Mouse (Mus musculus): ENCODE measurements around the gene Tmem247. TPM values are rescaled to one million over a fixed set of nuclear protein-coding genes. Genes with fewer than 3 reads are reported as not detected.

Tmem247 gene
- polyA plus RNA-seq, 2 experiments: not detected

DNA sequence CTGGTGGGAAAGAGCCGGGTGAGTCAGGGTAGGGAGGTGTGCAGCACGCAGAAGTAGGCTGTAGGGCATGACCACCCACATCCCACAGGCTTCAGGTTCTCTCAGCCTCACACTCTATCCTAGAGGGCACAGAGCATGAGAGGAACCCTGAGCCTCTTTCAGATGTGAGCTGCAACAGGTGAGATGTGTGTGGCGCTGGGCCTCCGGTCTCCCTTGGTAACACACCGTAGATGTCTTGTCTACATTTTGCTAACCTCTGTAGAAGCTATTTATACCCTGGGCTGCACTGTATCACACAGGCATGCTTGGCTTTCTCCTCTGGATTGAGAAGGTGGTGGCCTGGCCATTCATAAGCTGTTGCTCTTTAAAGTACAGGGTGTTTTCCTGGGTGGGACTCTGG, 51.4 kb downstream of the Tmem247 start:
- H3K27me3 ChIP-seq (ENCODE audit: control insufficient read depth, insufficient read depth, low read length): peaks cover 12% of the 10 kb centered on the region
- no peak overlapping the region for H3K9ac ChIP-seq (replicated peaks)
- TF ChIP-seq EP300 (IDR thresholded peaks at IDR 0.05; ENCODE audit: low read depth) (no peak), CTCF (IDR thresholded peaks at IDR 0.05; ENCODE audit: low read depth) (no peak)
- DNase-seq (ENCODE audit: low read depth in 3 of 3, low spot score in 3 of 3) (no peak), ATAC-seq (ENCODE audit: insufficient read depth) (no peak)
- no peak overlapping the region for H3K4me2 ChIP-seq (ENCODE audit: low read depth)
- no peak overlapping the region for H3K27ac ChIP-seq
- whole genome bisulfite sequencing (ENCODE audit: insufficient replicate concordance): 57% methylated on average over 5 of the region's 5 CpGs
- no peaks in the 10 kb centered on the region for H3K36me3 ChIP-seq (replicated peaks; ENCODE audit: control insufficient read depth, insufficient read depth, low read depth)
- H3K4me1 ChIP-seq (replicated peaks; ENCODE audit: control insufficient read depth in 2 of 2, insufficient read depth in 2 of 2, low read length in 1 of 2): peaks cover 0 to 13% of the 10 kb centered on the region in 2 experiments; a peak in 2 of 4 replicates
- H3K9me3 ChIP-seq (ENCODE audit: control insufficient read depth, low read length): no peaks in the 10 kb centered on the region
- H3K4me3 ChIP-seq (ENCODE audit: insufficient read depth in 1 of 2, low read depth in 2 of 2, low read length in 2 of 2): no peak overlapping the region

- H3K27ac ChIP-seq: no peak overlapping the region
- H3K4me2 ChIP-seq (ENCODE audit: low read depth): no peak overlapping the region
- WGBS (ENCODE audit: insufficient replicate concordance): 38% methylated on average over 5 of the region's 5 CpGs
- no peak overlapping the region for H3K9ac ChIP-seq (replicated peaks)
- peaks cover 5% of the 10 kb centered on the region; the same call in 1 of the 2 replicates for H3K27me3 ChIP-seq (ENCODE audit: control insufficient read depth, insufficient read depth, low read length)
- peaks cover 0 to 10% of the 10 kb centered on the region in 2 experiments; a peak in 2 of 4 replicates for H3K4me1 ChIP-seq (replicated peaks; ENCODE audit: control insufficient read depth in 2 of 2, insufficient read depth in 2 of 2, low read length in 1 of 2)
- TF ChIP-seq EP300 (IDR thresholded peaks at IDR 0.05; ENCODE audit: low read depth) (no peak), CTCF (IDR thresholded peaks at IDR 0.05; ENCODE audit: low read depth) (no peak)
- no peaks in the 10 kb centered on the region for H3K9me3 ChIP-seq (ENCODE audit: control insufficient read depth, low read length)
- DNase-seq (ENCODE audit: low read depth in 3 of 3, low spot score in 3 of 3) (no peak), ATAC-seq (ENCODE audit: insufficient read depth) (no peak)
- H3K4me3 ChIP-seq (ENCODE audit: insufficient read depth in 1 of 2, low read depth in 2 of 2, low read length in 2 of 2): no peak overlapping the region
- H3K36me3 ChIP-seq (replicated peaks; ENCODE audit: control insufficient read depth, insufficient read depth, low read depth): no peaks in the 10 kb centered on the region
These were observed 52.4 kb downstream of the Tmem247 start for GRCm38 (mm10) chr17:86969582-86969981.

- Histone ChIP-seq H3K27ac (no peak overlapping the region), H3K36me3 (replicated peaks; ENCODE audit: control insufficient read depth, insufficient read depth, low read depth) (no peaks in the 10 kb centered on the region)
- 69% methylated on average over 15 of the region's 15 CpGs for WGBS (ENCODE audit: insufficient replicate concordance)
These were observed 53.0 kb downstream of the Tmem247 start for GRCm38 (mm10) chr17:86970026-86970750.

DNA sequence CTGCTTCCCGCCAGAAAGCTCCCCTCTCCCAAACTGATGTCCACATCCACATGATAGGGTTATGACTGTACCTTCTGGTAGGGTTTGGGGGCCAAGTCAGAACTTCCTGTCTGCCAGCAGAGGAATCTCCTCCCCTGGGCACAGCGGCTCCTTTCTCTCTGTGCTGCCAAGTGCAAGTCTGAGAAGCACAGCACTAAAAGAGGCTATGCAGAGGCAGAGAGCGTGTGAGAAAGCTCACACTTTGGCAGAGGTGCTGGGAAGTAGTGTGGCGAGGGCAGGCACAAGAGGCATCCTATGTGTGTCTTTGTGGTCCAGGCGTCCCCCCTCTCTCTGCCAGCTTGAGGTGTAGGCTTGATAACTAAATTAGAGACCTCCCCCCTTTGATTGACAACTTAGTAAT, 53.9 kb downstream of the Tmem247 start:
- no peak overlapping the region for H3K27ac ChIP-seq
- ATAC-seq (ENCODE audit: insufficient read depth) (no peak), DNase-seq (ENCODE audit: low read depth in 3 of 3, low spot score in 3 of 3) (no peak)
- H3K27me3 ChIP-seq (ENCODE audit: control insufficient read depth, insufficient read depth, low read length): no peaks in the 10 kb centered on the region
- H3K36me3 ChIP-seq (replicated peaks; ENCODE audit: control insufficient read depth, insufficient read depth, low read depth): no peaks in the 10 kb centered on the region
- WGBS (ENCODE audit: insufficient replicate concordance): 55% methylated on average over 5 of the region's 5 CpGs
- H3K4me2 ChIP-seq (ENCODE audit: low read depth): no peak overlapping the region
- TF ChIP-seq EP300 (IDR thresholded peaks at IDR 0.05; ENCODE audit: low read depth) (no peak), CTCF (IDR thresholded peaks at IDR 0.05; ENCODE audit: low read depth) (no peak)
- H3K4me3 ChIP-seq (ENCODE audit: insufficient read depth in 1 of 2, low read depth in 2 of 2, low read length in 2 of 2): no peak overlapping the region
- no peaks in the 10 kb centered on the region for H3K9me3 ChIP-seq (ENCODE audit: control insufficient read depth, low read length)
- H3K4me1 ChIP-seq (replicated peaks; ENCODE audit: control insufficient read depth in 2 of 2, insufficient read depth in 2 of 2, low read length in 1 of 2): peaks cover 0 to 6% of the 10 kb centered on the region in 2 experiments; a peak in 1 of 4 replicates
- no peak overlapping the region for H3K9ac ChIP-seq (replicated peaks)

More at GRCm38 (mm10) chr17:86970026-86970750, 53.0 kb downstream of the Tmem247 start:
- Histone ChIP-seq H3K4me2 (ENCODE audit: low read depth) (no peak overlapping the region), H3K4me3 (ENCODE audit: insufficient read depth in 1 of 2, low read depth in 2 of 2, low read length in 2 of 2) (no peak overlapping the region), H3K9me3 (ENCODE audit: control insufficient read depth, low read length) (no peaks in the 10 kb centered on the region), H3K4me1 (replicated peaks; ENCODE audit: control insufficient read depth in 2 of 2, insufficient read depth in 2 of 2, low read length in 1 of 2) (peaks cover 0 to 6% of the 10 kb centered on the region in 2 experiments; a peak in 1 of 4 replicates), H3K9ac (replicated peaks) (no peak overlapping the region), H3K27me3 (ENCODE audit: control insufficient read depth, insufficient read depth, low read length) (no peaks in the 10 kb centered on the region)
- no peak for DNase-seq (ENCODE audit: low read depth in 3 of 3, low spot score in 3 of 3)
- TF ChIP-seq EP300 (IDR thresholded peaks at IDR 0.05; ENCODE audit: low read depth) (no peak), CTCF (IDR thresholded peaks at IDR 0.05; ENCODE audit: low read depth) (no peak)
- ATAC-seq (ENCODE audit: insufficient read depth): no peak

DNA sequence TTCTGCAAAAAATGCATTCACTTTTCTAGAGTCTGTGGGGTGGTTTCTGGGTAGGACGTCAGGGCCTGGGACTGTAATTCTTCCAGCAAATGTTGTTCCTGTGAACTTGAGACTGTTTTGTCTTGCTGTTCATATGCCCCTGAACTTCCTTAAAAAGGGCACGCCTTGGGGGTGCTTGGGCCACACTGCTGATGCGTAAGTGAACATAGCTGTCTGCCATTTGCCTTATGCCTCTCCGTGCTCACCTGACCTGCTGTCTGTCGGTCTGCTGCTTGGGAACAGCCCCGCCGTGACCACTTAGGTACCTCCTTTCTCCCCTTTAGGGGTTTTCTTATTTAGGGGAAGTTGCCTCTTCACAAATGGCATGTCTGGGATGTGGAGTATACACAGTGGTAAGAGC, 54.7 kb downstream of the Tmem247 start:
- no peak for TF ChIP-seq CTCF (IDR thresholded peaks at IDR 0.05; ENCODE audit: low read depth)
- TF ChIP-seq EP300 (IDR thresholded peaks at IDR 0.05; ENCODE audit: low read depth): no peak
- H3K27ac ChIP-seq: no peak overlapping the region
- WGBS (ENCODE audit: insufficient replicate concordance): 63% methylated on average over 7 of the region's 7 CpGs
- no peaks in the 10 kb centered on the region for H3K27me3 ChIP-seq (ENCODE audit: control insufficient read depth, insufficient read depth, low read length)
- H3K4me2 ChIP-seq (ENCODE audit: low read depth): no peak overlapping the region
- H3K4me1 ChIP-seq (replicated peaks; ENCODE audit: control insufficient read depth in 2 of 2, insufficient read depth in 2 of 2, low read length in 1 of 2): peaks cover 0 to 6% of the 10 kb centered on the region in 2 experiments; a peak in 1 of 4 replicates
- ATAC-seq (ENCODE audit: insufficient read depth): no peak
- no peak overlapping the region for H3K4me3 ChIP-seq (ENCODE audit: insufficient read depth in 1 of 2, low read depth in 2 of 2, low read length in 2 of 2)
- H3K36me3 ChIP-seq (replicated peaks; ENCODE audit: control insufficient read depth, insufficient read depth, low read depth): no peaks in the 10 kb centered on the region
- H3K9me3 ChIP-seq (ENCODE audit: control insufficient read depth, low read length): no peaks in the 10 kb centered on the region
- H3K9ac ChIP-seq (replicated peaks): no peak overlapping the region
- DNase-seq (ENCODE audit: low read depth in 3 of 3, low spot score in 3 of 3): no peak

Other genes starting within 250 kb of the Tmem247 start
- 3.0 TPM in 2 replicates for gene Epas1, start 163.6 kb upstream of the Tmem247 start, polyA plus RNA-seq (2012; rRNA removed)
- gene Epas1, start 163.6 kb upstream of the Tmem247 start, polyA plus RNA-seq (2014; fragmentation: Nextera tagmentation; extraction: Ambion mirVana): 3.4 and 5.0 TPM in 2 replicates
- not detected in 2 replicates for gene Atp6v1e2, start 30.5 kb downstream of the Tmem247 start, polyA plus RNA-seq (2012; rRNA removed)
- gene Atp6v1e2, start 30.5 kb downstream of the Tmem247 start, polyA plus RNA-seq (2014; fragmentation: Nextera tagmentation; extraction: Ambion mirVana): not detected in 2 replicates
- gene Rhoq, start 45.7 kb downstream of the Tmem247 start, polyA plus RNA-seq (2012; rRNA removed): 1.3 and 1.9 TPM in 2 replicates
- gene Rhoq, start 45.7 kb downstream of the Tmem247 start, polyA plus RNA-seq (2014; fragmentation: Nextera tagmentation; extraction: Ambion mirVana): 1.2 TPM in 2 replicates
- 6.8 and 8.7 TPM in 2 replicates for gene Pigf, start 108.1 kb downstream of the Tmem247 start, polyA plus RNA-seq (2012; rRNA removed)
- gene Pigf, start 108.1 kb downstream of the Tmem247 start, polyA plus RNA-seq (2014; fragmentation: Nextera tagmentation; extraction: Ambion mirVana): 14.6 and 16.1 TPM in 2 replicates
- 14.3 and 20.8 TPM in 2 replicates for gene Cript, start 108.2 kb downstream of the Tmem247 start, polyA plus RNA-seq (2012; rRNA removed)
- gene Cript, start 108.2 kb downstream of the Tmem247 start, polyA plus RNA-seq (2014; fragmentation: Nextera tagmentation; extraction: Ambion mirVana): 70.4 and 76.5 TPM in 2 replicates
- gene Socs5, start 190.3 kb downstream of the Tmem247 start, polyA plus RNA-seq (2012; rRNA removed): 1.4 and 1.6 TPM in 2 replicates
- 1.6 and 2.2 TPM in 2 replicates for gene Socs5, start 190.3 kb downstream of the Tmem247 start, polyA plus RNA-seq (2014; fragmentation: Nextera tagmentation; extraction: Ambion mirVana)